Mouse (Mus musculus): ENCODE data around the gene Gdf1.

DNA sequence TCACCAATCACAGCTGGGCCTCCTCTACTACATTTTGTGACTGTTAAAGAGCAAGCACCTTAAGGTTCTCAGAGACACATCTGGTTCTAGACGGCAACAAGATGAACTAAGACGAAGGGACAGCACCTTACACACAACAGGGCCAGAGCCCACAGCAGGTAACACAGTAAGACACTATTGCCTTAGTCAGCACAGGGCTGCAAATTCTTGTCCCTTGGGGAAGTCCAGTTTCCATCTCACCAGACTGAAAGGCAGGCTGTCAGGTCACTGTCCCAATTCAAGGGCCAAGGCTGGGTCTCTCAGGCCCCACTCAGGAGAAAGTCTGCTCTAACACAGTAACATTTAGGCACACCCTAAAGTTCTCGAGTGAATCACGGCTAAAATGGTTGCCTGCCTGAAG lies 17.8 kb downstream of the Gdf1 start:
- TF ChIP-seq CTCF (IDR thresholded peaks at IDR 0.05; ENCODE audit: low read depth) (no peak), EP300 (optimal IDR thresholded peaks at IDR 0.05) (no peak)
